Mouse (Mus musculus) liver, embryonic 15.5 days (tissue): ENCODE measurements around the gene Aim2. TPM values are rescaled to one million over a fixed set of nuclear protein-coding genes. Genes with fewer than 3 reads are reported as not detected.
"Not testable (repeated sequence)": the region's sequence is repeated elsewhere in the genome, so short reads cannot be mapped to it uniquely, and the experiment has no call there.

ENCODE experiments used
- ATAC-seq: fragments of 200-750 bp; cut with Nextera tagmentation; 2 replicates; pipeline ENCODE4 v1.8.0; 2017; ENCODE audit warnings: moderate number of reproducible peaks, mild to moderate bottlenecking, moderate library complexity; ENCODE audit not compliant: insufficient read depth
- H3K27ac ChIP-seq: fragments of 300-500 bp; sonication (generic); replicated peaks from 2 replicates; pipeline ENCODE4 v1.5.1; 2015; ENCODE audit warnings: mild to moderate bottlenecking, inconsistent platforms
- H3K27me3 ChIP-seq: fragments of 300-500 bp; sonication (generic); 2 replicates; pipeline ENCODE4 v1.6.1; 2015; ENCODE audit warnings: mild to moderate bottlenecking, inconsistent platforms
- H3K36me3 ChIP-seq: fragments of 300-500 bp; sonication (generic); replicated peaks from 2 replicates; pipeline ENCODE4 v1.6.1; 2015; ENCODE audit warnings: moderate library complexity, mild to moderate bottlenecking, inconsistent platforms
- H3K4me1 ChIP-seq: fragments of 300-500 bp; sonication (generic); replicated peaks from 2 replicates; pipeline ENCODE4 v1.6.1; 2015; ENCODE audit warnings: inconsistent platforms
- H3K4me2 ChIP-seq: fragments of 300-500 bp; sonication (generic); 2 replicates; pipeline ENCODE4 v1.6.1; 2015; ENCODE audit warnings: moderate library complexity, mild to moderate bottlenecking, inconsistent platforms
- H3K4me3 ChIP-seq: fragments of 300-500 bp; sonication (generic); replicated peaks from 2 replicates; pipeline ENCODE4 v1.5.1; 2015; ENCODE audit warnings: mild to moderate bottlenecking, inconsistent platforms
- H3K9ac ChIP-seq: fragments of 300-500 bp; sonication (generic); 2 replicates; pipeline ENCODE4 v1.6.1; 2015; ENCODE audit warnings: moderate library complexity, mild to moderate bottlenecking, inconsistent platforms
- H3K9me3 ChIP-seq: fragments of 300-500 bp; sonication (generic); replicated peaks from 2 replicates; pipeline ENCODE4 v1.6.1; 2016; ENCODE audit warnings: inconsistent platforms
- WGBS: fragments of 180-500 bp; shearing (Covaris S2); methylation state at CpG from one replicate; pipeline ENCODE4 v1.1.7; 2015; ENCODE audit warnings: mixed read lengths; ENCODE audit not compliant: insufficient replicate concordance; 5-methylcytosine and 5-hydroxymethylcytosine counted together
- polyA plus RNA-seq: library from polyadenylated mRNA; unstranded; fragments of >200 nt; fragmentation: Nextera tagmentation; extraction: Ambion mirVana; gene quantifications from 2 replicates; pipeline ENCODE4 v1.2.1, GENCODE M21; 2015

The Aim2 gene
- polyA plus RNA-seq, result 3.3 and 4.2 TPM in 2 replicates

DNA sequence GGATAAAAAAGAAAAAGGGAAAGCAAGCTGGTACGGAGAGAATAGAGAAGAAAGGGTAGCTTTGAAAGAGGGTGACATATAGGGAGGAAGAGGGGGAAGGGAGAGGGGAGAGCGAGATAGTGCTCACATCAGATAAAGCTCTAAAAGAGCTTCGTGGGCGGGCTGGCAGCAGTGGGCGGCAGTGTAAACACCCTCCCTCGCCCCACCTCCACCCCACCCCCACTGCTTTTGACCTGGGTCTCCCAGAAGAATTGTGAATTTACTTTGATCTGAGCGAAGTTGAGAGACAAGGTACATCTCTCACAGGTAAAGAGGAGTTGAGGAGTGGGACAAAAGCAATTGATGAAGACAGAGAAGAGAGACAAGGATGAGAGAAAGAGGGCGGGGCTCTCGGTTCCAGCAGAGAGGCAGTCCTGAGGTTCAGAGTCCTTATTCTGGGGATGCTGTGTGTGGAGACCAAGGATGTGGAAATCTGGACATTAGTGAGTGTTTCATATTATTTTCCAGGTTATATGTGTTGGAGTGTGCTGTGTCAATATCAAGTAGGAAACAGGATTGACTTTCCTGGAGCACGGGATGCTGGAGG lies at the start of gene Aim2:
Gene Aim2, plus strand, starts transcription at position 508 of the 586 bp plus-strand sequence.
- Histone ChIP-seq H3K4me3 (peak within 1 kb of the TSS; percentile 59), H3K27ac (peak within 1 kb of the TSS; percentile 77), H3K9me3 (no peaks in the 10 kb centered on the region), H3K4me1 (peaks cover 51% of the 10 kb centered on the region), H3K27me3 (peaks cover 3% of the 10 kb centered on the region; the same call in 1 of the 2 replicates), H3K9ac (peak within 1 kb of the TSS; percentile 64), H3K36me3 (no peaks in the 10 kb centered on the region; the same call in 1 of the 2 replicates), H3K4me2 (peak within 1 kb of the TSS; percentile 78)
- ATAC-seq, result peak; percentile 85
- WGBS, result 7% methylated on average over 10 of the region's 10 CpGs

DNA sequence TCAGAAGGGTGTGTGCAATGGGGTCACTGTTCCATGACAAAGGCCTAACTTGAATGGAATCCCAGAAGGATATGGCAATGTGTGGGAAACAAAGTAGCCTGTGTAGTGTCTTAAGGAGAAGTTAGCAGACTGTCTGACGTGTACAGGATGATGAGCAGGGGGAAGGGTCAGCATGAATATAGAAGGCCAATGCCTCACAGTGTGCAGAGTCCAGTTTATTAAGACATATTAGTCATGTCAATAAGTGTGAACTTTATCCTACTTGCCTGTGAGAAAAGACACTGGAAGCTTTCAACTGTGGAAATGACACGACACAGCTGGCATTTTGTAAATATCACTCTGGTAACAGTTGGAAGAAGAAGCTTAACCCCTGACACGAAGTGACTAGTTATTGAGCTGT lies 47.9 kb upstream of the Aim2 start:
- not testable (repeated sequence) for H3K9me3 ChIP-seq, H3K4me1 ChIP-seq, H3K36me3 ChIP-seq, H3K27ac ChIP-seq, H3K4me2 ChIP-seq, H3K4me3 ChIP-seq, ATAC-seq, H3K9ac ChIP-seq, H3K27me3 ChIP-seq
- WGBS, result 28% methylated on average over 3 of the region's 3 CpGs

GRCm38 (mm10) chr1:173313535-173314050 lies 37.1 kb upstream of the Aim2 start:
- not testable (repeated sequence) for H3K4me3 ChIP-seq, H3K36me3 ChIP-seq, H3K4me1 ChIP-seq, ATAC-seq, H3K27me3 ChIP-seq, H3K9ac ChIP-seq, H3K27ac ChIP-seq, H3K4me2 ChIP-seq, H3K9me3 ChIP-seq
- WGBS, result 51% methylated on average over 7 of the region's 7 CpGs

GRCm38 (mm10) chr1:173315725-173316124 lies 35.0 kb upstream of the Aim2 start:
- no peak for ATAC-seq
- no peaks in the 10 kb centered on the region for H3K36me3 ChIP-seq
- H3K4me2 ChIP-seq, result no peak overlapping the region
- no peaks in the 10 kb centered on the region for H3K4me1 ChIP-seq
- H3K4me3 ChIP-seq, result no peak overlapping the region
- no peak overlapping the region for H3K9ac ChIP-seq
- WGBS, result 67% methylated on average over 3 of the region's 3 CpGs
- H3K27me3 ChIP-seq, result no peaks in the 10 kb centered on the region
- H3K9me3 ChIP-seq, result no peaks in the 10 kb centered on the region
- H3K27ac ChIP-seq, result no peak overlapping the region

GRCm38 (mm10) chr1:173317925-173318477 lies 32.7 kb upstream of the Aim2 start:
- ATAC-seq, result no peak
- no peaks in the 10 kb centered on the region; the same call in 1 of the 2 replicates for H3K27me3 ChIP-seq
- no peak overlapping the region for H3K9ac ChIP-seq
- 49% methylated on average over 2 of the region's 2 CpGs for WGBS
- no peaks in the 10 kb centered on the region for H3K9me3 ChIP-seq
- no peaks in the 10 kb centered on the region for H3K36me3 ChIP-seq
- no peak overlapping the region for H3K4me2 ChIP-seq
- no peak overlapping the region for H3K4me3 ChIP-seq
- no peaks in the 10 kb centered on the region for H3K4me1 ChIP-seq
- no peak overlapping the region for H3K27ac ChIP-seq

DNA sequence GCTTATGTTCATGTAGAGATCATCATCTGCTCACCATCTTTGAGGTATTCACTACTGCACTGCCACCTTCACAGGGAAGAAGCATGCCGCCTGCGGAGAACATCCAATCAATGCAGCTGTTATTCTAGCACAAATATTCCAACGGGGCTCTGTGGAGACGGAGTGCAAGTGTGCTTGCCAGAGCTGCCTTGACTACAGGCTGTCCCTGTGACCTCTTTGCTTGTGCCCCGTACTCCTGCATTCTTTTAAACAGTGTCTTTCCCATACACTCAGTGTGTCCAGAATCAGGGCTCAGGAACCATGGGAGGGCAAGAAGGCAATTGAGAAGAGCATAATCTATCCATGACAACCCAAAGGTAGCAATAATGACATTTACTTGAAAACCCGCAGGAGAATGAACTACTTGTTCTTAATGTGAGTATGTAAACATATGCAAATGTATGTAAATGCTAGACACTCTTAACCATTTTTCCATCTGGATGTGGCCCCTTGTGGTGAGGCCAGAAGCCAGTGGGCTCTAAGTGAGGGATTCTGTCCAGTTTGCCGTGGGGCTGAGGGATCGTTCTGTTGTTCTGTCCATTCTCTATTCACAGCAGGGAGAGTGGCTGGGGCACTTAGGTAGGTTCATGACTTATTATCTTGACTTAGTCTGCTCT lies 29.0 kb upstream of the Aim2 start:
- no peak overlapping the region for H3K9ac ChIP-seq
- H3K4me1 ChIP-seq, result peaks cover 28% of the 10 kb centered on the region
- H3K4me2 ChIP-seq, result no peak overlapping the region
- no peaks in the 10 kb centered on the region for H3K9me3 ChIP-seq
- ATAC-seq, result no peak
- H3K27ac ChIP-seq, result no peak overlapping the region
- no peaks in the 10 kb centered on the region; the same call in 1 of the 2 replicates for H3K27me3 ChIP-seq
- no peaks in the 10 kb centered on the region for H3K36me3 ChIP-seq
- WGBS, result 59% methylated on average over 8 of the region's 8 CpGs
- H3K4me3 ChIP-seq, result no peak overlapping the region

DNA sequence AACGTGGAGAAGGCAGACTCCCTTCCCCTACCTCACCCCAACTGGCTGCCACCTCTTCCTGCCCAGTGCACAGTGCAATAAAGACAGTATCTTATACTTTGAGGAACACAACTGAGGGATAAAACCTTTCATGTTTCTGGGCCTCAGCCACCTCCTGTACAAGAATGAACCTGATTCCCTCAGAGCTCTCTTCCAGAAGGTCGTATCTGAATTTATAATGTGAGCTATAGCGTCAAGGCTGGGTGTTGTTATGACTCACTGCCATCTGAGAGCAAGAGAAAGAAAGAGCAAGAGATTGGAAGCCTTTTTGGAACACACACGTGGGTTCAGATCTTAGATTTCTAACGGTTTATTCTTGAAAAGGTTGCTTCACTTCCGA lies 28.4 kb upstream of the Aim2 start:
- 51% methylated on average over 6 of the region's 6 CpGs for WGBS
- no peak overlapping the region for H3K9ac ChIP-seq

GRCm38 (mm10) chr1:173323839-173324585 lies 26.7 kb upstream of the Aim2 start:
- H3K27ac ChIP-seq, result peak overlapping the region; percentile 4; the same call in 1 of the 2 replicates
- H3K9ac ChIP-seq, result no peak overlapping the region

More for the DNA sequence above, 28.4 kb upstream of the Aim2 start:
- H3K36me3 ChIP-seq, result no peaks in the 10 kb centered on the region
- no peak for ATAC-seq
- H3K4me2 ChIP-seq, result no peak overlapping the region
- H3K27me3 ChIP-seq, result no peaks in the 10 kb centered on the region; the same call in 1 of the 2 replicates
- peaks cover 33% of the 10 kb centered on the region for H3K4me1 ChIP-seq
- no peaks in the 10 kb centered on the region for H3K9me3 ChIP-seq
- no peak overlapping the region for H3K4me3 ChIP-seq
- H3K27ac ChIP-seq, result no peak overlapping the region

GRCm38 (mm10) chr1:173324961-173325360 lies 25.7 kb upstream of the Aim2 start:
- Histone ChIP-seq H3K4me3 (no peak overlapping the region), H3K9me3 (no peaks in the 10 kb centered on the region), H3K27me3 (no peaks in the 10 kb centered on the region; the same call in 1 of the 2 replicates), H3K27ac (peak overlapping the region; percentile 56; the same call in 1 of the 2 replicates), H3K4me2 (no peak overlapping the region), H3K36me3 (no peaks in the 10 kb centered on the region), H3K9ac (no peak overlapping the region), H3K4me1 (peaks cover 57% of the 10 kb centered on the region)
- 61% methylated on average over 4 of the region's 4 CpGs for WGBS
- ATAC-seq, result no peak

More at GRCm38 (mm10) chr1:173323839-173324585, 26.7 kb upstream of the Aim2 start:
- Histone ChIP-seq H3K4me1 (peaks cover 50% of the 10 kb centered on the region), H3K4me2 (no peak overlapping the region), H3K36me3 (no peaks in the 10 kb centered on the region), H3K9me3 (no peaks in the 10 kb centered on the region), H3K27me3 (no peaks in the 10 kb centered on the region; the same call in 1 of the 2 replicates), H3K4me3 (no peak overlapping the region)
- ATAC-seq, result no peak
- WGBS, result 19% methylated on average over 5 of the region's 5 CpGs

DNA sequence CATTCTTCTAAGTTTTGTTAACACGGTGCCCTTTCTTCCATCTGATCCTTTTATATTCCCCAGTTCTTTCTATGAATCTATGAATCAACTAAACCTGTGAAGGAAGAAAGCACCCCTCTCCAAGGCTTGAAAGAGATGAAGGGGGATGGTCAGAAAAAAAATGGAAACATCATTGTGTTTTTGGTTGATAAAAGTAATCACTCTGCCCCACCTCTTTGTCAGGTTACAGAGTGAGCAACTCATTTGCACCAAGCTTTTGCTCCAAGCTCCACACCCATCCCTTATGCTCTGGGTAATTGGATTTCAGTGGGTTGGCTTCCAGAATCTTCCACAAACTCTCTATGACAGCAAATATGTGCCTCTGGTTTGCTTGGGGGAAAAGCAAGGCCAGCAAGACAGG lies 25.3 kb upstream of the Aim2 start:
- Histone ChIP-seq H3K4me1 (peaks cover 62% of the 10 kb centered on the region), H3K36me3 (no peaks in the 10 kb centered on the region; the same call in 1 of the 2 replicates), H3K4me3 (no peak overlapping the region), H3K9ac (no peak overlapping the region), H3K4me2 (peak overlapping the region; percentile 14; the same call in 1 of the 2 replicates), H3K27ac (peak overlapping the region; percentile 56; the same call in 1 of the 2 replicates), H3K27me3 (no peaks in the 10 kb centered on the region; the same call in 1 of the 2 replicates), H3K9me3 (no peaks in the 10 kb centered on the region)
- ATAC-seq, result peak; percentile 12; the same call in 1 of the 2 replicates
- 83% methylated on average over 1 of the region's 1 CpGs for WGBS
